Mouse (Mus musculus) brain, embryonic 18.5 days (tissue): Measurements from ENCODE around the gene Nkain1.

Experiments
- DNase-seq: peaks from one replicate; pipeline ENCODE4 v3.0.0-alpha.2; 2012; ENCODE audit warnings: low read depth, low spot score

The Nkain1 gene

GRCm38 (mm10) chr4:130552312-130553120, 21.5 kb downstream of the Nkain1 start:
- no peak for DNase-seq

DNA sequence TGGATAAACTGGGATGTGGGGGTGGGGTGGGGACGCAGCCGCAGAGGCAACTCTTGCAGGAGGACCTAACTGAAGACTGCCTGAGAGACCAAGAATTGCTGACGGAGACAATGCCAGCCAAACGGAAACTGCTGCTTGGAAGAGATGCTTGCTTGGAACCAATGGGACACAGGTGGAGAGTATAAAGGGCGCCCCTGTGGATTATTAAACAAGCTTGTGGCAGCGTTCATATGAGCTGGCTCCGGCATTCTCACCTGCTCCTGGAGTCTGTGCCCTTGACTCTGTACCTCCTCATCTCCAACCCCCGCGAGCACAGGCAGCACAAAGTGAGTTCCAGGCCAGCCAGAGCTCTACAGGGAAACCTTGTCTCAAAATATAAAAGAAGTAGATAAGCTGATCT, 23.5 kb downstream of the Nkain1 start:
- DNase-seq = no peak

- DNase-seq = no peak
Measured at GRCm38 (mm10) chr4:130549189-130549588, 24.8 kb downstream of the Nkain1 start.

DNA sequence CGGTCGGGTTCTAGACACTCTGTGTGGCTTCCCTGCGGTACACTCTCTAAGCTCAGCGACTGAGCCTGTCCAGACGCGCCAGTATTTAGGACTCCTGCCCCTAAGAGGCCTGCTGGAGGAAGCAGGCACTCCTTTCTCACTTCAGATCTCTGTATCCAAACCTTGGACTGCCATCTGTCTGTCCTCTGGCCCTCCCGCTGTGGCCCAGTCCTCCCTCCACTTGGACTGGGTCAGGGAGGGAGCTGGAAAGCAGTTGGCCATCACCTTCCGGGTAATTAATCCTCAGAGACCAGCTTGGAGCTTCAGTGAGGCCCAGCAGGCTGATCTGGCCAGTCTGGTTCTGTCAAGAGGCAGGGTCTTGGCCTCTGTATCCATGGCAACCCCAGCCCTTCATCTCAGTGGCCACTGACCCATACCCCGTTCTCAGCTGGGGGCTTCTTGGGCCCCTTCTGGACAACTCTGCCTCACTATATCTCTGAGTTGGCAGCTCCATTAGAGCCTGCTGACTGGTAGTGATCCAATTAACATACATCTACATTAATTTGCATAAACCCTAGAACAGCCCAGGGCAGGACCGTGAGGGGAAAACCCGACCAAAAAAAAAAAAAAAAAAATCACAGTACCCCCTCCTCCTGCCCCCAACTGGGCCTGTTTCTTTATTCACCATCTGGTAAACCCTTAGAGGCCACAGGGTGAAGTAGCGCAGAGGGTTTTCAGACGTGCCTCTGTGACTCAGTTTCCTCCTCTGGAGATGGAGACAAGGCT, 27.0 kb downstream of the Nkain1 start:
- DNase-seq = no peak

DNA sequence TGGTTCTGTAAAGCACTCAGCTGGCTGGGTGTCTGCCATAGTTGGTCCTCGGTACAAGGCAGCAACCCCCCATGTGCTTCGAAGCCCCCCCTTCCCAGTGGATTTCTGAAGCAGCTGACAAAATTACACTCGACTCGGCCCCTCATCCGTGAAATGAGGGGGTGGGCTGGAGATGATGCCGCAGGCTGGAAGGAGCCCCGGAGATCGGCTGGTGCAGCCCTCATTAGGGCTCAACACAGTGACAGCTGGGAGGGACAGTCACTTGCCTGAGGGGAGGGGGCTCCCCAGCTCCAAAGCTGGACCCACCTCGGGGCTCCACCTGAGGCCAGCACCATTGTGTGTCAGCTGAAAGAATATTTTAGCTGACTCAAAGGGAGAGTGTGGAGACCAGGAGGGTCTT, 29.6 kb downstream of the Nkain1 start:
- DNase-seq = no peak

DNA sequence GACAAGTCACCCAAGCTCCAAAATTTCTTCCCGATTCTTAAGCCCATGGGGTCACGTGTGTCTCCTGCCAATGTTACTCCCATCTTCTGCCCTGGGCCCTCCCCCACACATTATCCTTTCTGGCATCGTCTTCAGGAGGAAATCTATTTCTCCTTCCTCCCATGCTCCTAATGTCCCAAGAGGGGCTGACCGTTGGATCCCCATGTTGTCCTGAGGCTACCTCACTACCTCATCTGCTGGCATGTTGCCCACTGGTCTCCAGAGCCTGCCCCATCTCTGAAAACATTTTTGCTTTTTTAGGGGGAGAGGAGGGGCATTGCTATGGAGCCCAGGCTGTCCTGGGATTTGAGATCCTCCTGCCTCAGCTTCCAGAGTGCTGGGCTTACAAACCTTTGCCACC, 30.9 kb downstream of the Nkain1 start:
- no peak for DNase-seq

- DNase-seq = no peak
Measured at GRCm38 (mm10) chr4:130540831-130541230, 33.1 kb downstream of the Nkain1 start.

- DNase-seq = no peak
Measured at GRCm38 (mm10) chr4:130539706-130540105, 34.3 kb downstream of the Nkain1 start.

GRCm38 (mm10) chr4:130539053-130539452, 34.9 kb downstream of the Nkain1 start:
- no peak for DNase-seq

DNA sequence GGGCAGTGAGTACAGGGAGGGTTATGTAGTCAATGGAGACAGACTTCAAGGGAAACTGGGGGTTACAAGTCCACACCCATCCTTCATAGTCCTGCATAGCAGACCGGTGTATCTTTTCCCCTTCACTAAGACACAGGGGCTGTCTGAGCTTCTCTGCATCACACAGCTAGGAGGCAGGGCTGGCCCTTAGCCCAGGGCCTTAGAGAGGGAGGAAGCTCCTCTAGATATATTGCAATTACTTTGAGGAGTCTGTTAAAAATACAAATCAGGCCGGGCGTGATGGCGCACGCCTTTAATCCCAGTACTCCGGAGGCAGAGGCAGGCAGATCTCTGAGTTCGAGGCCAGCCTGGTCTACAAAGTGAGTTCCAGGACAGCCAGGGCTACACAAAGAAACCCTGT, 36.6 kb downstream of the Nkain1 start:
- no peak for DNase-seq

GRCm38 (mm10) chr4:130535789-130536188, 38.2 kb downstream of the Nkain1 start:
- no peak for DNase-seq

GRCm38 (mm10) chr4:130533975-130534374, 40.0 kb downstream of the Nkain1 start:
- DNase-seq = no peak

- no peak for DNase-seq
Measured at GRCm38 (mm10) chr4:130532347-130532746, 41.6 kb downstream of the Nkain1 start.

DNA sequence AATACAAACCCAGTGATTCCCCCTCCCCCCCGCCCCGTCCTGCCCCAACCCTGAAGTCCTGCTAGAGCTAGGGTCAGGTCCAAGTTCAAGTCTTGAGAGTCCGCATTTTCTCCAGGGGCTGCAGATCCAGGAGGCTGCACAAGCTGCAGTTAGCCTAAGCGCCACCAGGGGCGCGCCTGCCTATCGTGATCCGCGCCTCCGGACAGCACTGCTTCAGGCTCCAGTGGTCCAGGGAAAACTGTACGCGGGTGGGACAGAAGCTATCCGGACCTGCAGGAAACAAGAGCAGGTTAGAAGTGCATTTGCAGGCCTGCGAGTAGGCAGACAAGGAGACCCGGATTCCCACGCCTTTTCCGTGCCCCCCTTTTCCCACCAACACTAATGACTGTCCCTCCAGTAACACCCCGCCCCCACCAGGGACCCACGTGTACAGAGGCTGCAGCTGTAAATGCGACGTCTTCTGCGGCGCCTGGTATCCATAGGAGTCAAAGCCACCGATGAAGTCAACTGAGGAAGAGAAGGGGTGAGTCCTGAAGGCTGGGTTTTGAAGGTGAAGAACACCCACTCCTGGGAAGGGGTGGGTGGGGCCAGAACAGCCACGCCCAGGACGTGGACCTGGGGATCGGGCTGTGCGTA, 42.2 kb downstream of the Nkain1 start:
- no peak for DNase-seq

GRCm38 (mm10) chr4:130527804-130528203, 46.2 kb downstream of the Nkain1 start:
- DNase-seq = no peak

DNA sequence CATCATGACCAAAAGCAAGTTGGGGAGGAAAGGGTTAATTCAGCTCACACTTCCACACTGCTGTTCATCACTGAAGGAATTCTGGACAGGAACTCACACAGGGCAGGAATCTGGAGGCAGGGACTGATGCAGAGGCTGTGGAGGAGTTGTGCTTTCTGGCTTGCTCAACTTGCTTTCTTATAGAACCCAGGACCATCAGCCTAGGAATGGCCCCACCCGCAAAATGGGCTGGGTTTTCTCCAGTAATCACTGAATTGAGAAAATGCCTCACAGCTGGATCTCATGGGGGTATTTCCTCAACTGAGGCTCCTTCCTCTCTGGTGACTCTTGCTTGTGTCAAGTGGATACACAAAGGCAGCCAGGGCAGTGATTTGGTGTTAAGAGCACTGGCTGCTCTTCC, 48.9 kb downstream of the Nkain1 start:
- DNase-seq = no peak

- no peak for DNase-seq
Measured at GRCm38 (mm10) chr4:130521466-130521865, 52.5 kb downstream of the Nkain1 start.

- DNase-seq = no peak
Measured at GRCm38 (mm10) chr4:130520482-130520851, 53.5 kb downstream of the Nkain1 start.

DNA sequence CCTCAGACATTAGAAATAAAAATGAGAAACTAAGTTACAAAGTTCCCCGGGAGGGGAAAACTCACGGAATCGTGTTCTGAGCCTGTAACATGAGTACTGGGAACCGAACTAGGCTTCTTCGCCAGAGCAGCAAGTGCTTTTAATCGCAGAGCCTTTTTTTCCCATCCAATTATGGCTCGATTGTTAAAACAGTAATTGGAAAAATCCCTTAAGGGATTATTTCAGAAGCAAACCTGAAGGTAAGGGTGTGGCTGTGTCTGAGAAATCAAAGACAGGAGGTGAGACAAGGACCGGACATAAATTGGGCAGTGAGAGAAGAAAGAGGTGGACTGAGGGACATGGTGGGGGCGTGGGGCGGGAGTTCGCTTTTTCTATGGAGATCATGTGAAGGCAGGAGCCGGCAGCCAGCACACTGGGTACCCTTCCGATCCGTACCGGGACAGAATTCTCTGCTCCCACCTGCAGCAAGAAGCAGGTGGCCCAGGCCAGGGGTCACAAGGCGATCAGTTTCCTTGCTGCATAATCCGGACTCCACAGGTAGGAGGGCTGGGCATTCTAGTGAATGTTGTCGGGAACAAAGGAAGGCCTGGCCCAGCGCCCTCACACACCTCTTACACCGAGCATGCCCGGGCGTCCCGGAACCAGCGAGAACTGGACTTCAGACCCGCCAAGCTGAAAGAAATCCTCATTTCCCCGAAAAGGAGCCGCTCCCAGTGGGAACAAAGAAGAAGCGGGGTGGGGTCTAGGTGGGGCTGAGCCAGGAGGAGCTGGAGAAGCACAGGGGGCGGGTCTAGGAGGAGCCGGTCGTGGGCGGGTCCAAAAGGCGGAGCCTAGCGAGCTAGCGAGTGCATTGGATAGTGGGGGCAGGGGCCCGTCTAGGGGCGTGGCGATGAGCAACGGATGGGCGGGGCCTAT, 54.1 kb downstream of the Nkain1 start:
- DNase-seq = peak; percentile 91

DNA sequence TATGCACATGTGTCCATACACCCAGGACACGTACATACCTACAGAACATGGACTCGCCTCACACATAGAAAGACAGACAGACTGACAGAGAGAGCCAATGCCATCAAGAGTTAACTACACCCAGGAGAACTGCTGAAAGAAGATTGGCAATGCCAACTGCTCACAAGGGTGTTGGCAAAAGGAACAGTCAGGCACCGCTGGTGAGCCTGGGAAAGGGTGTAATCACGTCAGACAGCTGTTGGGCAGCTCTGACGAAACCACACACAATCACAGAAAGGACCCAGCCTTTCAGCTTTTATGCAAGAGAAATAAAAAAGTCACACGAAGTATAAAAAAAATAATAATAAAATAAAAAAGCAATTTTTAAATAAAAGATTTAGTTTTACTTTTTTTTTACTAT, 57.5 kb downstream of the Nkain1 start:
- DNase-seq = no peak
